Mouse (Mus musculus) liver, embryonic 12.5 days (tissue): ENCODE measurements around the gene Chaf1a. TPM values are rescaled to one million over a fixed set of nuclear protein-coding genes. Genes with fewer than 3 reads are reported as not detected.
A peak's percentile ranks its signal among the peaks of the same experiment; 100 is the strongest.

Experiments used
- ATAC-seq: fragments of 200-750 bp; cut with Nextera tagmentation; 2 replicates; pipeline ENCODE4 v1.8.0; 2017; ENCODE audit warnings: moderate number of reproducible peaks, mild to moderate bottlenecking, moderate library complexity
- H3K27ac ChIP-seq: fragments of 300-500 bp; sonication (generic); 2 replicates; pipeline ENCODE4 v1.5.1; 2016; ENCODE audit warnings: mild to moderate bottlenecking
- H3K27me3 ChIP-seq: fragments of 300-500 bp; sonication (generic); replicated peaks from 2 replicates; pipeline ENCODE4 v1.6.1; 2016; ENCODE audit warnings: mild to moderate bottlenecking, moderate library complexity
- H3K36me3 ChIP-seq: fragments of 300-500 bp; sonication (generic); 2 replicates; pipeline ENCODE4 v1.6.1; 2016; ENCODE audit warnings: mild to moderate bottlenecking, moderate library complexity
- H3K4me1 ChIP-seq: fragments of 300-500 bp; sonication (generic); 2 replicates; pipeline ENCODE4 v1.6.1; 2016
- H3K4me2 ChIP-seq: fragments of 300-500 bp; sonication (generic); 2 replicates; pipeline ENCODE4 v1.6.1; 2016; ENCODE audit warnings: mild to moderate bottlenecking, moderate library complexity
- H3K4me3 ChIP-seq: fragments of 300-500 bp; sonication (generic); 2 replicates; pipeline ENCODE4 v1.5.1; 2016; ENCODE audit warnings: mild to moderate bottlenecking, moderate library complexity
- H3K9ac ChIP-seq: fragments of 300-500 bp; sonication (generic); 2 replicates; pipeline ENCODE4 v1.6.1; 2016; ENCODE audit warnings: mild to moderate bottlenecking, moderate library complexity
- H3K9me3 ChIP-seq: fragments of 300-500 bp; sonication (generic); replicated peaks from 2 replicates; pipeline ENCODE4 v1.6.1; 2016; ENCODE audit warnings: mild to moderate bottlenecking, moderate library complexity
- WGBS: fragments of 180-500 bp; shearing (Covaris S2); methylation state at CpG from one replicate; pipeline ENCODE4 v1.1.7; 2016; ENCODE audit not compliant: insufficient replicate concordance; 5-methylcytosine and 5-hydroxymethylcytosine counted together
- polyA plus RNA-seq: library from polyadenylated mRNA; unstranded; fragments of >200 nt; fragmentation: Nextera tagmentation; extraction: Ambion mirVana; gene quantifications from 2 replicates; pipeline ENCODE4 v1.2.1, GENCODE M21; 2016

The Chaf1a gene
- polyA plus RNA-seq, result 34.3 and 37.6 TPM in 2 replicates

- WGBS, result 2% methylated on average over 68 of the region's 68 CpGs
- Histone ChIP-seq H3K36me3 (peaks cover 33% of the 10 kb centered on the region), H3K4me2 (peak within 1 kb of the TSS; percentile 84), H3K4me3 (peak within 1 kb of the TSS; percentile 91), H3K9ac (peak within 1 kb of the TSS; percentile 94), H3K9me3 (no peaks in the 10 kb centered on the region), H3K27ac (peak within 1 kb of the TSS; percentile 93), H3K27me3 (no peaks in the 10 kb centered on the region), H3K4me1 (peaks cover 45% of the 10 kb centered on the region)
- peak; percentile 79 for ATAC-seq
Measured at GRCm38 (mm10) chr17:56040030-56040856, at the start of gene Chaf1a. TSS of gene Chaf1a (plus strand) at chr17:56040439.

GRCm38 (mm10) chr17:55996007-55996406, 44.2 kb upstream of the Chaf1a start:
- H3K27ac ChIP-seq, result no peak overlapping the region
- H3K27me3 ChIP-seq, result peaks cover 16% of the 10 kb centered on the region
- no peaks in the 10 kb centered on the region for H3K9me3 ChIP-seq
- no peak for ATAC-seq
- no peak overlapping the region for H3K9ac ChIP-seq
- 69% methylated on average over 15 of the region's 15 CpGs for WGBS
- H3K4me1 ChIP-seq, result peaks cover 10% of the 10 kb centered on the region
- no peak overlapping the region for H3K4me3 ChIP-seq
- no peak overlapping the region for H3K4me2 ChIP-seq
- no peaks in the 10 kb centered on the region for H3K36me3 ChIP-seq

- no peak overlapping the region for H3K9ac ChIP-seq
- H3K4me3 ChIP-seq, result peak overlapping the region; percentile 7; the same call in 1 of the 2 replicates
- 0 out of 2 replicates have a peak, but pooled peaks cover 4% of the 10 kb centered on the region for H3K9me3 ChIP-seq
- no peaks in the 10 kb centered on the region for H3K36me3 ChIP-seq
- no peak overlapping the region for H3K27ac ChIP-seq
- 0 out of 2 replicates have a peak, but pooled peaks have one; percentile 27 for ATAC-seq
- H3K4me1 ChIP-seq, result peaks cover 10% of the 10 kb centered on the region
- WGBS, result 8% methylated on average over 30 of the region's 30 CpGs
- peak overlapping the region; percentile 47 for H3K4me2 ChIP-seq
- peaks cover 48% of the 10 kb centered on the region for H3K27me3 ChIP-seq
Measured at GRCm38 (mm10) chr17:55999794-56000499, 40.3 kb upstream of the Chaf1a start.

GRCm38 (mm10) chr17:56003000-56003399, 37.2 kb upstream of the Chaf1a start:
- no peak for ATAC-seq
- H3K4me2 ChIP-seq, result no peak overlapping the region
- H3K4me3 ChIP-seq, result no peak overlapping the region
- peaks cover 29% of the 10 kb centered on the region for H3K4me1 ChIP-seq
- peaks cover 54% of the 10 kb centered on the region for H3K27me3 ChIP-seq
- WGBS, result 61% methylated on average over 3 of the region's 3 CpGs
- H3K27ac ChIP-seq, result no peak overlapping the region
- H3K9ac ChIP-seq, result no peak overlapping the region
- H3K36me3 ChIP-seq, result no peaks in the 10 kb centered on the region
- H3K9me3 ChIP-seq, result 0 out of 2 replicates have a peak, but pooled peaks cover 4% of the 10 kb centered on the region

GRCm38 (mm10) chr17:56005415-56006061, 34.7 kb upstream of the Chaf1a start, which contains the start of the genes Stap2 and Mpnd:
TSS of gene Stap2 (minus strand) at chr17:56005584.
TSS of gene Mpnd (plus strand) at chr17:56005711.
- Histone ChIP-seq H3K27me3 (peaks cover 49% of the 10 kb centered on the region), H3K4me1 (peaks cover 41% of the 10 kb centered on the region), H3K9ac (no peak within 1 kb of the TSS), H3K4me3 (no peak within 1 kb of the TSS), H3K27ac (no peak within 1 kb of the TSS), H3K9me3 (0 out of 2 replicates have a peak, but pooled peaks cover 4% of the 10 kb centered on the region), H3K4me2 (peak within 1 kb of the TSS; percentile 15; the same call in 1 of the 2 replicates), H3K36me3 (no peaks in the 10 kb centered on the region)
- ATAC-seq, result no peak
- WGBS, result 23% methylated on average over 13 of the region's 13 CpGs

- Histone ChIP-seq H3K9ac (no peak overlapping the region), H3K27ac (peak overlapping the region; percentile 12; the same call in 1 of the 2 replicates), H3K36me3 (peaks cover 9% of the 10 kb centered on the region), H3K4me3 (no peak overlapping the region), H3K4me1 (peaks cover 44% of the 10 kb centered on the region), H3K9me3 (no peaks in the 10 kb centered on the region), H3K4me2 (no peak overlapping the region), H3K27me3 (peaks cover 35% of the 10 kb centered on the region)
- no peak for ATAC-seq
- 51% methylated on average over 10 of the region's 10 CpGs for WGBS
Measured at GRCm38 (mm10) chr17:56006956-56007355, 33.3 kb upstream of the Chaf1a start.

DNA sequence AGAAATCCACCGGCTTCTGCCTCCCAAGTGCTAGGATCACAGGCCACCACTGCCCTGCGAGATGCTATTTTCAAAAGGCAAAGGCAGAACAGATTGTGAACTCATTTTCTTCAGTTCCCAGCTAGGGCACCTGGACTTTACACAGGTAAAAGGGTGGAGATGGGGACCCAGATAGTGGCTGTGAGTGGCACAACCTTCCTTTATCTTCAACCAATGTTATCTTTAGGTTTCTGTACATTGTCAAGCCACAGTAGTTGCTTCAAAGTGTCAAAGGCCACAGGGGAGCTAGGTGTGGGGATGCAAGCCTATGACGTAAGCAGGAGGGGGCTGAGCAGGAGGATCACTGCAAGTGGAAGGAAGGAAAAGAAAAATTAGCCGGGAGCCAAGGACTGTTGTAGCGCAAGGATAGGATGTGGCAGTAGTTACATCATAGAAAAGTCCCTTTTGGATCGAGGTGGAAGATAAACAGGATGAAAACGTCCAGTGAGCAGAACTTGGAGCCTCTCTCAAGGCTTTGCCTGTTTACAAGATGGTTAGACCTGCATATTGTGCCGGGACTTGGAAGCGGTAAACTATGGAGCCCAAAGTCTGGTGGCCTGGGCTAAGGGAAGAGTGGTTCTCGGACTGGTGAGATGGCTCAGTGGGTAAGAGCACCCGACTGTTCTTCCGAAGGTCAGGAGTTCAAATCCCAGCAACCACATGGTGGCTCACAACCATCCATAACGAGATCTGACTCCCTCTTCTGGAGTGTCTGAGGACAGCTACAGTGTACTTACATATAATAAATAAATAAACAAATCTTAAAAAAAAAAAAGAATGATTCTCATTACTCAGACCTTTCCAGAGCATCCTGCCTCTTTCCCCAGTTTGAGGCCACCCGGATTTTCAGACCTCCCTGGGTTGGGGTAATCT, 32.5 kb upstream of the Chaf1a start:
- no peak overlapping the region for H3K4me3 ChIP-seq
- no peak; the same call in 1 of the 2 replicates for ATAC-seq
- peaks cover 32% of the 10 kb centered on the region for H3K27me3 ChIP-seq
- peaks cover 44% of the 10 kb centered on the region for H3K4me1 ChIP-seq
- H3K9me3 ChIP-seq, result no peaks in the 10 kb centered on the region
- peak overlapping the region; percentile 92 for H3K4me2 ChIP-seq
- 43% methylated on average over 14 of the region's 14 CpGs for WGBS
- peaks cover 14% of the 10 kb centered on the region for H3K36me3 ChIP-seq
- H3K27ac ChIP-seq, result peak overlapping the region; percentile 42
- no peak overlapping the region for H3K9ac ChIP-seq

GRCm38 (mm10) chr17:56008356-56009087, 31.7 kb upstream of the Chaf1a start:
- peak overlapping the region; percentile 92 for H3K4me2 ChIP-seq
- under 1% methylated on average over 21 of the region's 21 CpGs for WGBS
- peaks cover 21% of the 10 kb centered on the region for H3K36me3 ChIP-seq
- H3K4me1 ChIP-seq, result peaks cover 44% of the 10 kb centered on the region
- peak; percentile 82 for ATAC-seq
- H3K9ac ChIP-seq, result peak overlapping the region; percentile 72
- H3K9me3 ChIP-seq, result no peaks in the 10 kb centered on the region
- peaks cover 24% of the 10 kb centered on the region for H3K27me3 ChIP-seq
- peak overlapping the region; percentile 73 for H3K4me3 ChIP-seq
- peak overlapping the region; percentile 80 for H3K27ac ChIP-seq

DNA sequence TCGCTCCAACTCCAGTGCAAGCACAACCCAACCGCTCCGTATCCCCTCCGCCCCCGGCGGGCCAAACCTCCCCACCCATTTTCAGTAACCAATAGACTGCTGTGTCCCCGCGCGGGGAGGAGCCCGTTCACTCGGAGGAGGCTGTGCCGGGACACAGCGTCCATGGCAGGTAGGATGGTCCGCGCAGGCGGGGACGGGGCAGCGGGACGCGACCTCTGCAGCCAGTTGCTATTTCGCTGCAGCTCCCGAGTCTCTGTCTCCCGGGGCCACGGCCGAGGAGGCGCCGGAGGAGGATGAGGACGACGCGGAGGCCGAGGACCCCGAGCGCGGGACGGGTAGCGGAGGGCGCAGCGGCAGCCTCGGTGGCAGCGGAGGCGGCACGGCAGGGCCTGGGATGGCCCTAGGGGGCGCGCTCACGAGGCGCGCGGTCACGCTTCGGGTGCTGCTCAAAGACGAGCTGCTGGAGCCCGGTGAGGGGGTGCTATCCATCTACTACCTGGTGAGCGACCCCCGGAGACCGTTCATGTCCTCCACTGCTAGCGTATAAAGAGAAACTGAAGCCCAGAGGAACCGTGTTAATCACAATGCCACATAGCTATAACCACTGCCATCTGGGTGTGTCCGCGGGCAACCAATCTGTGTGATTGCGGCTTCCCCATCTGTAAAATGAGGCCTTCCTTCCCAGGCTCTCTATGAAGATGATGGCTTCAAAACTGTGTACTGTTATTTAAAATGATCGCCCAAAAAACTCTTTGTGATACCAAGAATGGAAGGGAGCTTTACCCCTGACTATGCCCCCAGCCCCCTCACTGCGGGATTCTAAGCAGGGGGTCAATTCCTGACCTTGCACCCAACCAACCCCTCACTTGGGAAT, 30.9 kb upstream of the Chaf1a start:
- WGBS, result under 1% methylated on average over 62 of the region's 62 CpGs
- Histone ChIP-seq H3K4me1 (peaks cover 44% of the 10 kb centered on the region), H3K9ac (peak overlapping the region; percentile 72), H3K4me3 (peak overlapping the region; percentile 73), H3K27me3 (peaks cover 18% of the 10 kb centered on the region), H3K36me3 (peaks cover 28% of the 10 kb centered on the region), H3K27ac (peak overlapping the region; percentile 80), H3K4me2 (peak overlapping the region; percentile 92), H3K9me3 (no peaks in the 10 kb centered on the region)
- ATAC-seq, result peak; percentile 91

DNA sequence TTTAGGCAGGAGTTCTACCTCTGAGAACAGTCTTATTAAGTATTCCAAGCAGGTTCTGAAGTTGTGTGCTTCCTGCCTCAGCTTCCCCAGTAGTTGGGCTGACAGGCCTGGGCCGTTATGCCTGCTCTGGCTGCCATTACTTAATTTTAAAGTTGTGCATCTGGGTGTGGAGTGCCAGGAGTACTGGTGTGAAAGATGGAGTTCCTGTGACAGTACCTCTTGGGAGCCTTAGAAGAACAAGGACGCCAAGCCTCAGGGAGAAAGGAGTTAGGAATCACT, 30.3 kb upstream of the Chaf1a start:
- 53% methylated on average over 2 of the region's 2 CpGs for WGBS
- Histone ChIP-seq H3K4me3 (peak overlapping the region; percentile 73), H3K27ac (no peak overlapping the region), H3K9me3 (no peaks in the 10 kb centered on the region), H3K36me3 (peaks cover 31% of the 10 kb centered on the region), H3K9ac (peak overlapping the region; percentile 72), H3K4me2 (peak overlapping the region; percentile 92), H3K27me3 (peaks cover 12% of the 10 kb centered on the region), H3K4me1 (peaks cover 44% of the 10 kb centered on the region)
- no peak for ATAC-seq
